Mouse (Mus musculus) liver, adult 2 months (tissue): ENCODE data around the gene Orai1.

Experiments used
- CTCF ChIP-seq: fragments of 200-500 bp; IDR thresholded peaks from 2 replicates; pipeline ENCODE4 v1.5.1; 2011; ENCODE audit warnings: low read depth, low read length, control low read depth
- POLR2A ChIP-seq: fragments of 200-500 bp; IDR thresholded peaks from 2 replicates; pipeline ENCODE4 v1.6.1; 2011; ENCODE audit warnings: low read length, control low read depth; ENCODE audit not compliant: insufficient read depth; ENCODE audit errors: extremely low read depth

- TF ChIP-seq CTCF, result no peak
- no peak for TF ChIP-seq POLR2A
These were observed 43.6 kb downstream of the Orai1 start for GRCm38 (mm10) chr5:123058251-123059102.
